ENCODE assay signal across 8 mouse cellular contexts in the genomic region with DNA sequence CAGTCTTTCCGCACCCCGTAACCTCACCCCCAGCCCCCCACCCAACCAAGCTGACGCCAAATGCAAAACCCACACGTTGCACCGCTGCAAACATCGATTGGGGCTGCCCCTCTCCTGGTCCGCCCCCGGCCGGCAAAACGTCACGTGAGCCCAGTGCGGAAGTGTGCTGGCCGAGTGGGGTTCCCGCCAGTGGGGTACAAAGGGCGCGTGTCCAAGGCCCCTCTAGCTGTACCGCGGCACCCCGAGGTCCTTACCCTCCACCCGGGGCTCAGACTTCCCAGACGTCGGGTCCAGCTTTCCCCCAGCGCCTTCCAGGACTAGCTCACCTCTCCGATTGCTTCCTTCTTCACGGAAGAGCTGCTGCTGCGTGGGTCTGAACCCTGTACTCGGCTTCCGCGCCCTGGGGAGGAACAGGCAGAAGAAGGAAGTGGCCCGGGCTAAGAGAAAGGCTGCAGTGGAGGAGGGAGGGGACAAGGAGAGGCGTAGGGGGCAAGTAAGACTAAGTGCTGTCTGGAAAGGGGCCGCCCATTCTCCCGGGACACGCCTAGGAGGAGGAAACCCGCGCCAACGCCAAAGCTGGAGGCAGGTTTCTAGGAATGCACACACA. TPM values are rescaled to one million over a fixed set of nuclear protein-coding genes. Genes with fewer than 3 reads are reported as not detected.
DNase-seq lines count a peak whose midpoint lies in the region; ATAC-seq and TF ChIP-seq lines count a peak whose summit lies in the region.

A gene (minus strand): TSS at position 548 of the 607 bp plus-strand sequence.

- DNase-seq in brain, adult 2 months (ENCODE audit: low read depth, low spot score), result peak; percentile 80
- DNase-seq in heart, adult 9 months (ENCODE audit: low spot score in 2 of 2), result peak; percentile 63 to 80
- peak; percentile 82 for DNase-seq in kidney, adult 9 months
- peak; percentile 79 for DNase-seq in limb, embryonic 14.5 days (ENCODE audit: low spot score)
- DNase-seq in spleen, postnatal 10 days (ENCODE audit: low spot score in 2 of 2), result peak; percentile 55 to 82

- H3K36me3 ChIP-seq in C2C12 (ENCODE audit: control insufficient read depth, insufficient read depth), result peaks cover 11% of the 10 kb centered on the region
- H3K36me3 ChIP-seq in limb, embryonic 14.5 days (ENCODE audit: control insufficient read depth, insufficient read depth, low read length), result peaks cover 1% of the 10 kb centered on the region; the same call in 1 of the 2 replicates
- no peaks in the 10 kb centered on the region for H3K36me3 ChIP-seq in midbrain, embryonic 16.5 days (ENCODE audit: control insufficient read depth, insufficient read depth, low read length)

- no peaks in the 10 kb centered on the region for H3K9me3 ChIP-seq in limb, embryonic 14.5 days (ENCODE audit: control insufficient read depth, low read length)
- no peaks in the 10 kb centered on the region for H3K9me3 ChIP-seq in midbrain, embryonic 16.5 days (replicated peaks; ENCODE audit: control insufficient read depth, low read length, poor library complexity, severe bottlenecking)

- no peaks in the 10 kb centered on the region for H3K27me3 ChIP-seq in C2C12 (ENCODE audit: control insufficient read depth, insufficient read depth, insufficient read length)
- no peaks in the 10 kb centered on the region for H3K27me3 ChIP-seq in limb, embryonic 14.5 days (ENCODE audit: control insufficient read depth, insufficient read depth, low read length)
- no peaks in the 10 kb centered on the region for H3K27me3 ChIP-seq in midbrain, embryonic 16.5 days (ENCODE audit: control insufficient read depth, insufficient read depth, low read depth, low read length)

- H3K79me2 ChIP-seq in C2C12 (ENCODE audit: control insufficient read depth, insufficient read depth), result peaks cover 47% of the 10 kb centered on the region

- peak within 1 kb of the TSS; percentile 92 for H3K27ac ChIP-seq in embryonic fibroblast, embryonic 13.5 days (ENCODE audit: insufficient read depth, low read length)
- H3K27ac ChIP-seq in limb, embryonic 14.5 days (replicated peaks; ENCODE audit: low read depth, low read length), result peak within 1 kb of the TSS; percentile 92
- peak within 1 kb of the TSS; percentile 92 for H3K27ac ChIP-seq in midbrain, embryonic 16.5 days (ENCODE audit: low read length)

- no peaks in the 10 kb centered on the region; the same call in 1 of the 2 replicates for H3K4me1 ChIP-seq in embryonic fibroblast, embryonic 13.5 days (ENCODE audit: control insufficient read depth, insufficient read depth, low read length)
- no peaks in the 10 kb centered on the region for H3K4me1 ChIP-seq in limb, embryonic 14.5 days (ENCODE audit: control insufficient read depth, insufficient read depth, low read length)
- peaks cover 4% of the 10 kb centered on the region; the same call in 1 of the 2 replicates for H3K4me1 ChIP-seq in midbrain, embryonic 16.5 days (ENCODE audit: control insufficient read depth, insufficient read depth, low read length)

- TF ChIP-seq CTCF in C2C12 (IDR thresholded peaks at IDR 0.05; ENCODE audit: control insufficient read depth, insufficient read depth, insufficient read length), result no peak
- TF ChIP-seq CTCF in embryonic fibroblast, embryonic 13.5 days (IDR thresholded peaks at IDR 0.05; ENCODE audit: borderline replicate concordance, insufficient read depth, low read length), result no peak

- peak within 1 kb of the TSS; percentile 74 for H3K4me3 ChIP-seq in C2C12 (ENCODE audit: insufficient read depth, poor library complexity, severe bottlenecking)
- H3K4me3 ChIP-seq in embryonic fibroblast, embryonic 13.5 days (ENCODE audit: insufficient read depth, low read length), result peak within 1 kb of the TSS; percentile 71
- peak within 1 kb of the TSS; percentile 75 for H3K4me3 ChIP-seq in limb, embryonic 14.5 days (replicated peaks; ENCODE audit: low read length)
- H3K4me3 ChIP-seq in midbrain, embryonic 16.5 days (ENCODE audit: low read depth, low read length), result peak within 1 kb of the TSS; percentile 79

- peak within 1 kb of the TSS; percentile 67 for H3ac ChIP-seq in C2C12 (ENCODE audit: control insufficient read depth, insufficient read length, low read depth)

- WGBS in limb, embryonic 14.5 days, result under 1% methylated on average over 37 of the region's 37 CpGs
- under 1% methylated on average over 36 of the region's 37 CpGs for WGBS in midbrain, embryonic 16.5 days

- peak; percentile 87 for TF ChIP-seq POLR2A in embryonic fibroblast, embryonic 13.5 days (IDR thresholded peaks at IDR 0.05; ENCODE audit: low read depth, low read length)
- peak; percentile 44; the same call in 1 of the 2 replicates for TF ChIP-seq POLR2A in limb, embryonic 14.5 days (IDR thresholded peaks at IDR 0.05; ENCODE audit: borderline replicate concordance, extremely low read depth, insufficient read depth, insufficient read length)

- peak within 1 kb of the TSS; percentile 83 for H3K9ac ChIP-seq in limb, embryonic 14.5 days (ENCODE audit: low read depth, low read length, severe bottlenecking)
- H3K9ac ChIP-seq in midbrain, embryonic 16.5 days (ENCODE audit: low read depth, low read length), result peak within 1 kb of the TSS; percentile 87

- peak within 1 kb of the TSS; percentile 48 for H3K4me2 ChIP-seq in limb, embryonic 14.5 days (replicated peaks; ENCODE audit: low read depth, low read length, severe bottlenecking)
- H3K4me2 ChIP-seq in midbrain, embryonic 16.5 days (ENCODE audit: low read length), result peak within 1 kb of the TSS; percentile 62

- H3K79me3 ChIP-seq in C2C12 (ENCODE audit: low read depth), result peaks cover 36% of the 10 kb centered on the region

- ATAC-seq in limb, embryonic 14.5 days (ENCODE audit: low FRiP score, low read depth), result peak; percentile 93
- ATAC-seq in midbrain, embryonic 16.5 days, result peak; percentile 96

TF ChIP-seq in C2C12, 6 proteins besides CTCF, POLR2A, EP300 and RAD21:
- TF ChIP-seq MYOD1 (IDR thresholded peaks at IDR 0.05; ENCODE audit: control insufficient read depth, insufficient read length, low read depth), result no peak
- peak; percentile 87 for TF ChIP-seq USF1 (IDR thresholded peaks at IDR 0.05; ENCODE audit: low read depth)
TF ChIP-seq in C2C12: peak in this region for 1.

RNA-seq across cellular contexts. Expression of the gene that starts here (rescaled TPM):
- 155 TPM for polyA plus RNA-seq in C2C12 (2012; fragmentation: generic; extraction: Trizol)
- 224 and 302 TPM in 2 replicates for polyA plus RNA-seq in embryonic fibroblast, embryonic 13.5 days (2011; ENCODE audit: insufficient read length, low read depth, missing spikeins)
- polyA plus RNA-seq in limb, embryonic 14.5 days (2012; rRNA removed), result 56.5 and 92.6 TPM in 2 replicates
- 147 and 162 TPM in 2 replicates for polyA plus RNA-seq in limb, embryonic 14.5 days (2014; fragmentation: Nextera tagmentation; extraction: Ambion mirVana)
- 45.7 and 55.6 TPM in 2 replicates for polyA plus RNA-seq in midbrain, embryonic 16.5 days (2015; fragmentation: Nextera tagmentation; extraction: Ambion mirVana)

Comparison
In these comparisons a context has a peak if more than half of its experiments do, and no peak if none do; other contexts are left out.
1. Peak in every context shown above with its lines: DNase-seq, ATAC-seq, H3K4me3 ChIP-seq and H3K27ac ChIP-seq.